Comparison of ENCODE assay signal across 7 mouse cellular contexts in genomic region chr7:16463214-16463613, GRCm38 (mm10). TPM values are rescaled to one million over a fixed set of nuclear protein-coding genes. Genes with fewer than 3 reads are reported as not detected.
A peak's percentile ranks its signal among the peaks of the same experiment; 100 is the strongest.
DNase-seq lines count a peak whose midpoint lies in the region; ATAC-seq and TF ChIP-seq lines count a peak whose summit lies in the region.

No protein-coding gene starts in this region.

- ATAC-seq in Patski: no peak
- 0 out of 2 replicates have a peak, but pooled peaks have one; percentile 45 for ATAC-seq in frontal cortex, adult (ENCODE audit: low TSS enrichment)
- ATAC-seq in midbrain, embryonic 16.5 days: peak; percentile 59; the same call in 1 of the 2 replicates

- POLR2A ChIA-PET in Patski (lab: Charles Lee): interaction anchor here (0.9 kb wide), 1 partner anchor 58 kb away, joined by 3 read pairs; no protein-coding TSS in a partner anchor

- intact Hi-C loops in left cerebral cortex, postnatal 36 days (cut with DNase I): loop anchor here (1.0 kb wide), 1 partner anchor 67 kb away; no protein-coding TSS in a partner anchor

- H3K4me3 ChIP-seq in midbrain, embryonic 16.5 days (ENCODE audit: low read depth, low read length): no peak overlapping the region

- peak; percentile 94 for TF ChIP-seq CTCF in Patski (IDR thresholded peaks at IDR 0.05)

- no peaks in the 10 kb centered on the region for H3K9me3 ChIP-seq in midbrain, embryonic 16.5 days (replicated peaks; ENCODE audit: control insufficient read depth, low read length, poor library complexity, severe bottlenecking)

- no peak overlapping the region for H3K27ac ChIP-seq in midbrain, embryonic 16.5 days (ENCODE audit: low read length)

- H3K36me3 ChIP-seq in midbrain, embryonic 16.5 days (ENCODE audit: control insufficient read depth, insufficient read depth, low read length): no peaks in the 10 kb centered on the region

- no peaks in the 10 kb centered on the region for H3K4me1 ChIP-seq in midbrain, embryonic 16.5 days (ENCODE audit: control insufficient read depth, insufficient read depth, low read length)

- 1% methylated on average over 14 of the region's 14 CpGs for WGBS in midbrain, embryonic 16.5 days

- no peaks in the 10 kb centered on the region for H3K27me3 ChIP-seq in Patski
- peaks cover 9% of the 10 kb centered on the region for H3K27me3 ChIP-seq in midbrain, embryonic 16.5 days (ENCODE audit: control insufficient read depth, insufficient read depth, low read depth, low read length)

- H3K4me2 ChIP-seq in midbrain, embryonic 16.5 days (ENCODE audit: low read length): no peak overlapping the region

- DNase-seq in Patski (ENCODE audit: low read depth, low spot score): no peak
- peak; percentile 79 to 86 for DNase-seq in cerebellum, adult 18-20 months
- peak; percentile 66 for DNase-seq in hindlimb bud, embryonic 11.5 days (ENCODE audit: extremely low spot score, low read depth, low spot score)
- peak; percentile 76 for DNase-seq in left cerebral cortex, postnatal 36 days (ENCODE audit: low spot score in 2 of 2)
- peak; percentile 55 to 79 for DNase-seq in spleen, adult 18-20 months

- in situ Hi-C loops in Patski (cut with MboI; ENCODE audit: low pct_unique_long_range_greater_than_20kb): loop anchor here (5.0 kb wide), 1 partner anchor 66 kb away; no protein-coding TSS in a partner anchor

- CTCF ChIA-PET in Patski (lab: Charles Lee): interaction anchor here (0.6 to 4.0 kb wide), 15 partner anchors 9 to 128 kb away, joined by 3 to 23 read pairs (median 4); no protein-coding TSS in a partner anchor

- H3K9ac ChIP-seq in midbrain, embryonic 16.5 days (ENCODE audit: low read depth, low read length): no peak overlapping the region

RNA-seq across cellular contexts. Expression of gene Tmem160, which starts 10.6 kb away (rescaled TPM):
- polyA plus RNA-seq in Patski (2021): 86.0 TPM
- total RNA-seq in left cerebral cortex, postnatal 36 days (2021): 10 to 100 TPM; 62.3 to 85.7 TPM
- 66.9 and 75.6 TPM in 2 replicates for polyA plus RNA-seq in midbrain, embryonic 16.5 days (2015; fragmentation: Nextera tagmentation; extraction: Ambion mirVana)

RNA-seq across cellular contexts. Expression of gene Npas1, which starts 14.3 kb away (rescaled TPM):
- 0.67 TPM for polyA plus RNA-seq in Patski (2021)
- 1 to 10 TPM; 9.9 to 10.0 TPM for total RNA-seq in left cerebral cortex, postnatal 36 days (2021)
- 4.2 and 6.4 TPM in 2 replicates for polyA plus RNA-seq in midbrain, embryonic 16.5 days (2015; fragmentation: Nextera tagmentation; extraction: Ambion mirVana)
